Mouse (Mus musculus) stomach, postnatal 0 days (tissue): ENCODE measurements around the gene Elp5.

ENCODE experiments used
- CTCF ChIP-seq: IDR thresholded peaks from 2 replicates; pipeline ENCODE4 v1.5.1; 2016; ENCODE audit warnings: antibody characterized with exemption, low read depth, mild to moderate bottlenecking, moderate library complexity
- EP300 ChIP-seq: optimal IDR thresholded peaks from 2 replicates; pipeline ENCODE3; 2016; ENCODE audit warnings: antibody characterized with exemption

GRCm38 (mm10) chr11:69979827-69980195 lies 2.5 kb downstream of the Elp5 start:
- TF ChIP-seq CTCF (no peak), EP300 (no peak)
